Mouse (Mus musculus) lung, embryonic 15.5 days (tissue): Measurements from ENCODE around the gene Zfp14. TPM values are rescaled to one million over a fixed set of nuclear protein-coding genes. Genes with fewer than 3 reads are reported as not detected.

ENCODE experiments used
- ATAC-seq: fragments of 200-750 bp; cut with Nextera tagmentation; 2 replicates; pipeline ENCODE4 v1.8.0; 2017; ENCODE audit warnings: moderate number of reproducible peaks, borderline replicate concordance; ENCODE audit not compliant: low FRiP score, low TSS enrichment; ENCODE audit errors: extremely low read depth
- H3K27ac ChIP-seq: fragments of 300-500 bp; sonication (generic); 2 replicates; pipeline ENCODE4 v1.5.1; 2015; ENCODE audit warnings: moderate library complexity, mild to moderate bottlenecking, inconsistent platforms
- H3K27me3 ChIP-seq: fragments of 300-500 bp; sonication (generic); 2 replicates; pipeline ENCODE4 v1.6.1; 2015; ENCODE audit warnings: inconsistent platforms
- H3K36me3 ChIP-seq: fragments of 300-500 bp; sonication (generic); 2 replicates; pipeline ENCODE4 v1.6.1; 2015; ENCODE audit warnings: inconsistent platforms
- H3K4me1 ChIP-seq: fragments of 300-500 bp; sonication (generic); 2 replicates; pipeline ENCODE4 v1.6.1; 2015; ENCODE audit warnings: inconsistent platforms
- H3K4me2 ChIP-seq: fragments of 300-500 bp; sonication (generic); 2 replicates; pipeline ENCODE4 v1.6.1; 2015; ENCODE audit warnings: inconsistent platforms, mild to moderate bottlenecking, moderate library complexity
- H3K4me3 ChIP-seq: fragments of 300-500 bp; sonication (generic); 2 replicates; pipeline ENCODE4 v1.5.1; 2015; ENCODE audit warnings: mild to moderate bottlenecking, inconsistent platforms
- H3K9ac ChIP-seq: fragments of 300-500 bp; sonication (generic); 2 replicates; pipeline ENCODE4 v1.6.1; 2015; ENCODE audit warnings: inconsistent platforms
- H3K9me3 ChIP-seq: fragments of 300-500 bp; sonication (generic); 2 replicates; pipeline ENCODE4 v1.6.1; 2016; ENCODE audit warnings: inconsistent platforms
- WGBS: fragments of 180-500 bp; shearing (Covaris S2); methylation state at CpG from one replicate; pipeline ENCODE4 v1.1.7; 2015; 5-methylcytosine and 5-hydroxymethylcytosine counted together
- polyA plus RNA-seq: library from polyadenylated mRNA; unstranded; fragments of >200 nt; fragmentation: Nextera tagmentation; extraction: Ambion mirVana; gene quantifications from 2 replicates; pipeline ENCODE4 v1.2.1, GENCODE M21; 2015

The Zfp14 gene
- polyA plus RNA-seq, 1 experiment from 2014 or later = 3.5 TPM

- no peak overlapping the region for H3K27ac ChIP-seq
- no peaks in the 10 kb centered on the region for H3K4me1 ChIP-seq
- ATAC-seq = no peak
- H3K9me3 ChIP-seq = no peaks in the 10 kb centered on the region
- H3K4me3 ChIP-seq = no peak overlapping the region
- H3K27me3 ChIP-seq = no peaks in the 10 kb centered on the region
- 74% methylated on average over 5 of the region's 5 CpGs for WGBS
- no peak overlapping the region for H3K4me2 ChIP-seq
- peaks cover 48% of the 10 kb centered on the region for H3K36me3 ChIP-seq
- H3K9ac ChIP-seq = no peak overlapping the region
Observed at GRCm38 (mm10) chr7:30025358-30025757, 25.8 kb downstream of the Zfp14 start.

- H3K4me2 ChIP-seq = no peak overlapping the region
- 82% methylated on average over 8 of the region's 8 CpGs for WGBS
- no peak overlapping the region for H3K9ac ChIP-seq
- no peaks in the 10 kb centered on the region for H3K4me1 ChIP-seq
- H3K4me3 ChIP-seq = no peak overlapping the region
- no peak overlapping the region for H3K27ac ChIP-seq
- no peaks in the 10 kb centered on the region for H3K27me3 ChIP-seq
- H3K36me3 ChIP-seq = peaks cover 59% of the 10 kb centered on the region
- ATAC-seq = no peak
- H3K9me3 ChIP-seq = no peaks in the 10 kb centered on the region
Observed at GRCm38 (mm10) chr7:30023800-30024199, 27.4 kb downstream of the Zfp14 start.

GRCm38 (mm10) chr7:30023324-30023723 lies 27.9 kb downstream of the Zfp14 start:
- Histone ChIP-seq H3K4me3 (no peak overlapping the region), H3K4me2 (no peak overlapping the region), H3K27ac (no peak overlapping the region), H3K4me1 (no peaks in the 10 kb centered on the region), H3K9ac (no peak overlapping the region), H3K36me3 (peaks cover 64% of the 10 kb centered on the region), H3K27me3 (no peaks in the 10 kb centered on the region), H3K9me3 (no peaks in the 10 kb centered on the region)
- ATAC-seq = no peak
- 96% methylated on average over 9 of the region's 9 CpGs for WGBS

GRCm38 (mm10) chr7:30019543-30019942 lies 31.6 kb downstream of the Zfp14 start:
- H3K27ac ChIP-seq = no peak overlapping the region
- H3K4me2 ChIP-seq = no peak overlapping the region
- no peaks in the 10 kb centered on the region for H3K4me1 ChIP-seq
- H3K9ac ChIP-seq = no peak overlapping the region
- ATAC-seq = no peak
- no peaks in the 10 kb centered on the region for H3K9me3 ChIP-seq
- no peaks in the 10 kb centered on the region for H3K27me3 ChIP-seq
- no peak overlapping the region for H3K4me3 ChIP-seq
- 87% methylated on average over 2 of the region's 2 CpGs for WGBS
- H3K36me3 ChIP-seq = peaks cover 80% of the 10 kb centered on the region

GRCm38 (mm10) chr7:30017226-30017625 lies 34.0 kb downstream of the Zfp14 start:
- no peak for ATAC-seq
- Histone ChIP-seq H3K27me3 (no peaks in the 10 kb centered on the region), H3K4me1 (no peaks in the 10 kb centered on the region), H3K4me3 (no peak overlapping the region), H3K36me3 (peaks cover 75% of the 10 kb centered on the region), H3K9me3 (no peaks in the 10 kb centered on the region), H3K27ac (no peak overlapping the region), H3K4me2 (no peak overlapping the region), H3K9ac (no peak overlapping the region)
- 96% methylated on average over 6 of the region's 6 CpGs for WGBS

- 75% methylated on average over 4 of the region's 4 CpGs for WGBS
- Histone ChIP-seq H3K27ac (no peak overlapping the region), H3K36me3 (peaks cover 58% of the 10 kb centered on the region), H3K9me3 (no peaks in the 10 kb centered on the region), H3K4me1 (no peaks in the 10 kb centered on the region), H3K4me2 (no peak overlapping the region), H3K27me3 (no peaks in the 10 kb centered on the region), H3K4me3 (no peak overlapping the region), H3K9ac (no peak overlapping the region)
- ATAC-seq = no peak
Observed at GRCm38 (mm10) chr7:30012956-30013363, 38.2 kb downstream of the Zfp14 start.

- no peaks in the 10 kb centered on the region for H3K27me3 ChIP-seq
- no peak overlapping the region for H3K4me3 ChIP-seq
- no peak overlapping the region for H3K4me2 ChIP-seq
- no peak for ATAC-seq
- no peak overlapping the region for H3K9ac ChIP-seq
- H3K27ac ChIP-seq = no peak overlapping the region
- no peaks in the 10 kb centered on the region for H3K9me3 ChIP-seq
- no peaks in the 10 kb centered on the region for H3K4me1 ChIP-seq
- 77% methylated on average over 10 of the region's 10 CpGs for WGBS
- peaks cover 48% of the 10 kb centered on the region for H3K36me3 ChIP-seq
Observed at GRCm38 (mm10) chr7:30010551-30011195, 40.5 kb downstream of the Zfp14 start.

- H3K4me3 ChIP-seq = no peak overlapping the region
- no peak for ATAC-seq
- H3K9me3 ChIP-seq = no peaks in the 10 kb centered on the region
- H3K27me3 ChIP-seq = no peaks in the 10 kb centered on the region
- no peak overlapping the region for H3K4me2 ChIP-seq
- H3K9ac ChIP-seq = no peak overlapping the region
- WGBS = 62% methylated on average over 21 of the region's 21 CpGs
- H3K36me3 ChIP-seq = peaks cover 43% of the 10 kb centered on the region
- no peak overlapping the region for H3K27ac ChIP-seq
- H3K4me1 ChIP-seq = no peaks in the 10 kb centered on the region
Observed at GRCm38 (mm10) chr7:30009321-30010085, 41.7 kb downstream of the Zfp14 start.

GRCm38 (mm10) chr7:30008020-30008690 lies 43.0 kb downstream of the Zfp14 start:
- Histone ChIP-seq H3K4me1 (no peaks in the 10 kb centered on the region), H3K9me3 (no peaks in the 10 kb centered on the region), H3K36me3 (peaks cover 38% of the 10 kb centered on the region), H3K27ac (no peak overlapping the region), H3K27me3 (no peaks in the 10 kb centered on the region), H3K9ac (no peak overlapping the region), H3K4me2 (no peak overlapping the region), H3K4me3 (no peak overlapping the region)
- WGBS = 73% methylated on average over 6 of the region's 6 CpGs
- ATAC-seq = no peak

GRCm38 (mm10) chr7:30007601-30008000 lies 43.6 kb downstream of the Zfp14 start:
- H3K27me3 ChIP-seq = no peaks in the 10 kb centered on the region
- H3K27ac ChIP-seq = no peak overlapping the region
- no peak for ATAC-seq
- H3K9me3 ChIP-seq = no peaks in the 10 kb centered on the region
- WGBS = 100% methylated on average over 1 of the region's 1 CpGs
- no peak overlapping the region for H3K9ac ChIP-seq
- no peak overlapping the region for H3K4me2 ChIP-seq
- peaks cover 41% of the 10 kb centered on the region for H3K36me3 ChIP-seq
- H3K4me3 ChIP-seq = no peak overlapping the region
- H3K4me1 ChIP-seq = no peaks in the 10 kb centered on the region

GRCm38 (mm10) chr7:30000601-30001000 lies 50.6 kb downstream of the Zfp14 start:
- Histone ChIP-seq H3K4me3 (no peak overlapping the region), H3K36me3 (peaks cover 70% of the 10 kb centered on the region), H3K9ac (no peak overlapping the region), H3K27ac (no peak overlapping the region), H3K4me1 (no peaks in the 10 kb centered on the region), H3K27me3 (no peaks in the 10 kb centered on the region), H3K4me2 (no peak overlapping the region), H3K9me3 (no peaks in the 10 kb centered on the region)
- no peak for ATAC-seq
- 76% methylated on average over 5 of the region's 5 CpGs for WGBS

GRCm38 (mm10) chr7:29995134-29995533 lies 56.0 kb downstream of the Zfp14 start:
- no peaks in the 10 kb centered on the region for H3K4me1 ChIP-seq
- H3K27ac ChIP-seq = no peak overlapping the region
- no peak overlapping the region for H3K4me2 ChIP-seq
- 85% methylated on average over 8 of the region's 8 CpGs for WGBS
- H3K36me3 ChIP-seq = peaks cover 83% of the 10 kb centered on the region
- no peak overlapping the region for H3K9ac ChIP-seq
- no peaks in the 10 kb centered on the region for H3K27me3 ChIP-seq
- H3K9me3 ChIP-seq = no peaks in the 10 kb centered on the region
- H3K4me3 ChIP-seq = no peak overlapping the region
- ATAC-seq = no peak
